Mouse (Mus musculus): ENCODE results near the gene Gm19402.
"Not testable (repeated sequence)": the region's sequence is repeated elsewhere in the genome, so short reads cannot be mapped to it uniquely, and the experiment has no call there.

The Gm19402 gene

DNA sequence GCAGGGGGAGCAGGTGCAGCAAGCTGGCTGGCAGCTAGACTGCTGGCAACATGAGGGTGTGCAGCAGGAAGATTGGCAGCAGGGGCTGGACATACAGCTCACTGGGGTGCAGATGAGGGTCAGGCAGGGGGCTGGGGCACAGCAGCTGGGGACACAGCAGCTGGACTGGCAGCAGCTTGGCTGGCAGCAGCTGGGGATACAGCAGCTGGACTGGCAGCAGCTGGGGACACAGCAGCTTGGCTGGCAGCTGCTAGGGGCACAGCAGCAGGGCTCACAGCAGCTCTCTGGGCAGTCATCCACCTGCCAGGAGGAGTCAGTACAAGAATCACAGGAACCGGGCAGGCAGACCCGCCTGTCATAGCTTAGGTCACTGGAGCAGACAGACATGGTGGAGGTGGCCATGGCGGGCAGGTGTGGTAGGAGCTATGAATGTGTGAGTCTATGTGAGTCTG is at the start of gene Gm19402:
TSS of gene Gm19402 (minus strand) at position 402 of the 452 bp plus-strand sequence.
- not testable (repeated sequence) for DNase-seq (ENCODE audit: inconsistent ontology term)

GRCm38 (mm10) chr10:77738929-77739328 is 48.4 kb upstream of the Gm19402 start:
- DNase-seq (ENCODE audit: inconsistent ontology term): no peak

DNA sequence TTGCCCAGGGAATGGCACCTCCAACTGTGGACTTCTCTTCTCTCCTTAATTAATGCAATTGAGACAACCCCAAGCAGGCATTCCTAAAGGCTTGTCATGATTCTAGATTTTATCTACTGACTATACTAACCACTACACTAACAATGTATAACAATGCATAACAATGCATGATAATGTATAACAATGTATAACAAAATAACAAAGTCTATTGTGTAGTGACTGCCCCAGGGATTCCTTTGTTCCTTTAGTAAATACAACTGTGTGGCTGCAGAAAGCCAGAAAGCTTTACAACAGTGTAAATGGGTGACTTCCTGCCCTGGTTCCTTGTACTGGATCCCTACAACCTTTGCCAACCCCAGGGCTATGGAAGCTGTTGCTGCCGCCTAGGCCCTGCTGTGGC is 45.4 kb upstream of the Gm19402 start:
- no peak for DNase-seq (ENCODE audit: inconsistent ontology term)

DNA sequence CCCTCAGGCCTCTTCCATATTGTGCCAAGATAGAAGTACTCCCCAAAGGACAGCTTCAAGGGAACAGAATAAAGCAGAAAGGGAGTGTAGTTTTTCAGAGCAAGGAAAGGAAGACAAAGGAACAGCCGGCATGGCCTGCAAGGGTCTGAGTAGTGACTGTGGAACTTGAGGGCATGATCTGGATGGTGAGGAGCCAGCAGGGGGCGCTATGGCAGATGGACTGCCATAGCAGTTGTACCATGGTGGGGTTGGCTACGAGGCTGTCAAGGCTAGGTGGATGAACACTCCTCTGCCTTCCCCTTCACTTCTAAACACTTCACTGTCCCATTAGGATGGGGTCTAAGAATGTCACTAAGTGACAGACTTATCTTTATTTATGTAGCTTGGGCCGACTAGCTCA is 38.7 kb upstream of the Gm19402 start:
- no peak for DNase-seq (ENCODE audit: inconsistent ontology term)

DNA sequence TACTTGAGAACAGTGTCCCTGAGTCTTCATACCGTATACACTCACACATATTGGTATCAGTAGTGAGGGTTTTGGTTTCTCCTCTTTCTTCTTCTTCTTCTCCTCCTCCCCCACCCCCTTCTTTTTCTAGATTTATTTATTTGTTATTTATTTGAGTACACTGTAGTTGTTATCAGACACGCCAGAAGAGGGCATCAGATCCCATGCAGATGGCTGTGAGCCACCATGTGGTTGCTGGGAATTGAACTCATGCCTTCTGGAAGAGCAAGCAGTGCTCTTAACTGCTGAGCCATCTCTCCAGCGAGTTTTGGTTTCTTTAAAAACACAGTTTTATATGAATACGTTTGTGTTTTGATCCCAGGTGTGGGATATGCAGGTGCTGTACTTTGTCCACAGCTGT is 37.7 kb upstream of the Gm19402 start:
- no peak for DNase-seq (ENCODE audit: inconsistent ontology term)

DNA sequence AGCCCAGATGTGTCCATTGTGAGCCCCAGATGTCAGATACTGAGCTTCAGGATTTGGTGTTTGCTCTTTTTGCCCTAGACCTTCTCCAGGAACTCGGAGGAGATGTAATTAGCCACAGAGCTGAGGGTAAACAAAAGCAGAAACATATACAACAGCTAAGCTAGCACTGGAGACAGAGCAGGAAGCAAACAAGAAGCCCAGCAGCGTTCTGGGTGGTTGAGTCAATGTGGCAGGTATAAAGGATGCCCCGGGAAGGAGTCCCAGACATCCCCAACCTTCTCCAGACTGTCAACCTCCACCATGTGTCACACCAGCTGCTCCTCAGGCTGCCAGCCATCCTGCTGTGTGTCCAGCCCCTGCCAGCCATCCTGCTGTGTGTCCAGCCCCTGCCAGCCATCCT is 35.6 kb upstream of the Gm19402 start, which contains the start of gene Gm10100:
TSS of gene Gm10100 (plus strand) at position 301 of the 400 bp plus-strand sequence.
- DNase-seq (ENCODE audit: inconsistent ontology term): no peak

DNA sequence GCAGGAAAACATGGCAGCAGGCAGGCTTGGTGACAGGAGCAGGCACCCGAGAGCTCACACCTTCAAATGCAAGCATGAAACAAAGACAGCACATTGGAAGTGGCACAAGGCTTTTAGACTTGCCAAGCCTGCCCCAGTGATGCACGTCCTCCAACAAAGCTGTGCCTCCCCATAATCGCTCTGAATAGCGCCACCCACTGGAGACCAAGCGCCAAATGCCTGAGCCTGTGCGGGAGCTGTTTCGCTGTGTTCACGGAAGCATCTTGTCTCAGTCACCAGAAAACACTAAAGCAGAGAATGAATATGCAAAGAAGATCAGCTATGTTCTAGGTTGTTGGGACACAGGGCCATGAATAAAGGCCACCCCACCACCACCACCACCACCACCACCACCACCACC is 34.3 kb upstream of the Gm19402 start:
- DNase-seq (ENCODE audit: inconsistent ontology term): no peak

- DNase-seq (ENCODE audit: inconsistent ontology term): not testable (repeated sequence)
These were observed 29.7 kb upstream of the Gm19402 start, which contains the start of gene Krtap12-1 for GRCm38 (mm10) chr10:77720299-77720698. TSS of gene Krtap12-1 (plus strand) at chr10:77720599.

GRCm38 (mm10) chr10:77715507-77715906 is 24.9 kb upstream of the Gm19402 start, which contains the start of gene Gm10142:
TSS of gene Gm10142 (plus strand) at chr10:77715807.
- DNase-seq (ENCODE audit: inconsistent ontology term): no peak

GRCm38 (mm10) chr10:77713734-77714133 is 23.2 kb upstream of the Gm19402 start:
- DNase-seq (ENCODE audit: inconsistent ontology term): no peak

GRCm38 (mm10) chr10:77711157-77711556 is 20.6 kb upstream of the Gm19402 start, which contains the start of gene Gm10024:
TSS of gene Gm10024 (plus strand) at chr10:77711457.
- not testable (repeated sequence) for DNase-seq (ENCODE audit: inconsistent ontology term)

- no peak for DNase-seq (ENCODE audit: inconsistent ontology term)
These were observed 19.3 kb upstream of the Gm19402 start for GRCm38 (mm10) chr10:77709831-77710230.

DNA sequence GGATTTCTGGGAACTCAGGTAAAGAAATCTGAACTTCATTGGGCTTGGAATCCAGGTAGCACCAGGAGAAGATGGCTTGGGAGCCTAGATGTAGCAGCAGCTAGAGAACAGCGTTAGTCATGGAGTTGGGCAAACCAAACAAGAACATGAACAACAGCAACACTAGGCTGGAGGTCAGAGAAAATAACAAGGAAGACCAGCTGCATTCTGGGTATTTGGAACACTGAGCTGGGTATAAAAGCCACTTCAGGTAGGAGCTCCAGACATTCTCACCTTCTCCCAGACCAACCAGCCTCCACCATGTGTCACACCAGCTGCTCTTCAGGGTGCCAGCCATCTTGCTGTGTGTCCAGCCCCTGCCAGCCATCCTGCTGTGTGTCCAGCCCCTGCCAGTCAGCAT is 15.8 kb upstream of the Gm19402 start, which contains the start of gene Gm10272:
TSS of gene Gm10272 (plus strand) at position 301 of the 400 bp plus-strand sequence.
- no peak for DNase-seq (ENCODE audit: inconsistent ontology term)

GRCm38 (mm10) chr10:77697133-77697532 is 6.6 kb upstream of the Gm19402 start, which contains the start of gene Gm9508:
TSS of gene Gm9508 (minus strand) at chr10:77697233.
- no peak for DNase-seq (ENCODE audit: inconsistent ontology term)

GRCm38 (mm10) chr10:77687021-77687420 is 3.5 kb downstream of the Gm19402 start:
- DNase-seq (ENCODE audit: inconsistent ontology term): no peak

GRCm38 (mm10) chr10:77685895-77686664 is 4.5 kb downstream of the Gm19402 start, which contains the start of gene Tspear:
TSS of gene Tspear (plus strand) at chr10:77686569.
- DNase-seq (ENCODE audit: inconsistent ontology term): no peak

DNA sequence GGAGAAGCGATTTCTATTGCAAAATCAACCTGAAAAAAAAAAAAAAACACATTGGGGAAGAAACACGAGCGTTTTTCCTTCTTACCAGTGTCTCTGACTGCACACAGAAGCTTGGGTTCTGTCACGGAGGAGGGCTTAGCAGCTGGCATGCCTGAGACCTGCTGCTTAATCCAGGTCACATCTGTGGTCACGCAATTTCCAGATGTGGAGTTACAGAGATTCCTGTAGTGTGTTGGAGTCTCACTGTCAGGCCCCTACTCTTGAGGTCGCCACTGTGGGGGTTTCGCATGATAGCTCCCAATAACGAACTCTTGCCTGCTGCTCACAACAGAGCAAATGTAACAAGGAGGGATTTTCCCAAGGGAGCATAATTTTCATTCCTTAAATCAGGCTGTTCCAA is 6.4 kb downstream of the Gm19402 start:
- no peak for DNase-seq (ENCODE audit: inconsistent ontology term)

- no peak for DNase-seq (ENCODE audit: inconsistent ontology term)
These were observed 7.6 kb downstream of the Gm19402 start for GRCm38 (mm10) chr10:77682994-77683393.

DNA sequence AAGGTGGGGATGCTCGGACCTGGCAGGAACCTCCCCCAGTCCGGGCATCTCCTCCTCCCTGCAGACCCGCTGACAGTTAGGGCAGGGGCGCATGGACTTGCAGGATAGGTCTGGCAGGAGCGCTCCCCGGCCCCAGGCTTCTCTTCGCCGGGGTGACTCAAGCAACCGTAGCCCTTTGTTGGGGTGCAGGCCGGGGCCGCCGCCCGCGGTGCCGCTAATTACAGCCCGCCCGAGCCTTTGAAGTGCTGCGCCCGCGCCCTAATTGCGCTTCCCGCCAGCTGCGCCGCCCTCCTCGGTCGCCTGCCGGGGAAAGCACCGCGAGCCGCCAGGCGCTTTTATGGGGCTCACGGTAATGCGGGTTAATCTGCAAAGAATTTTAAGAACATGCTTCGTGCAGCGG is 13.0 kb downstream of the Gm19402 start:
- peak; percentile 76 for DNase-seq (ENCODE audit: inconsistent ontology term)

DNA sequence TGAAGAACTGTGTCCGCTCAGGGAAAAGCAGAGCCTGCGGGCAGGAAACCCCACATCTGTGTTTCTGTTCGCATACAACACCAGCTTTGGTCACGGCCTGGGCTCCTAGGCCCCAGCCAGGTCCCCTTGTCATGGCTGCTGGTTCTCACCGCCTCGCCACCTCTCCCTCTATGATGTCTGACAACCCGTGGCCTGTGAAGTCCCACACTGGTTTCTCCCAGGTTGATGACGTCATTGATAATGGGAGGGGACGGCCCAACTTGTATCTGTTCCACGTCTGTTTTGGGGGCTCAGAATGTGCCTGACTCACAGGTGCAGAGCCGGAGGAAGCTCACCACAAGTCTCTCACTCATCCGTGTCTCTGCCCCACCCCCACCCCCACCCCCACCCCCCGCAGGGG is 16.8 kb downstream of the Gm19402 start:
- DNase-seq (ENCODE audit: inconsistent ontology term): no peak

DNA sequence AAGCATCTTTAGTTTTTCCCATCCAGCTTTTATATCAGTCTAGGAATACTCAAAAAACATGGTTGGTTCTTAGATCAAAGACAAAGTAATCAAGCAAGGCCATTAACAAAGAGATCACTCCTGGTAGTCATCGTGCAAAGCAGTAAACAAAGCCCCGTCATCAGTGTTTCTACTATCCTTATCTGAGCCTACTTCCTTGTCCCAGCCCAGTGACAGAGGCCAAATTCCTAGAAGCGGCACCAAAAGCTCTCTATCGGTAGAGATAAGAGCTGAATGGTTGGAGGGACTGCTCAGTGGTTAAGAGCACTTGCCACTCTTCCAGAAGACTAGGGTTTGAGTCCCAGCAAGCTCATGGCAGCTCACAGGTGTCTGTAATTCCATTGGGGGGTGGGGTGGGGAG is 19.0 kb downstream of the Gm19402 start:
- DNase-seq (ENCODE audit: inconsistent ontology term): no peak

DNA sequence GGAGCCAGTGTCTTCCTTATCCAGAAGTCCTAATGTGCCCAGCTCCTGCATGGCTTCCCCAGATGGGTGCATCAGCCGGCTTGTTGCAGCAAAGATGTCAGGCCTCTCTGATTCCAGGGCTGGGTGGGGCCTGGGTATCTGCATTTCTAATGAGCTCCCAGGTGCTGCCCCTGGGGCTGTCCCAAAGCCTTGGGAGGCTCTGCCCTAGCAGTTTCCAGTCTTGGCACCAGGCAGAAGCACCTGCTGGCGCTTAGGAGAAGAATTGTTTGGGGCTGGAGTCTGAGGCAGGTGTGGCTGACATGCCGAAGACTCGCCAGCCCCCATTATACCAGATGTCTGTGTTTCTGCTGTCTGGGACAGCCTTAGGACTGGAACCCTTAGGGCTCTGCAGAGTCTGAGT is 19.8 kb downstream of the Gm19402 start:
- DNase-seq (ENCODE audit: inconsistent ontology term): no peak

- peak; percentile 14 for DNase-seq (ENCODE audit: inconsistent ontology term)
These were observed 23.2 kb downstream of the Gm19402 start for GRCm38 (mm10) chr10:77667402-77667801.
